ENCODE assay signal across 12 mouse cellular contexts in genomic region chr8:80474971-80475370, GRCm38 (mm10). TPM values are rescaled to one million over a fixed set of nuclear protein-coding genes. Genes with fewer than 3 reads are reported as not detected.
DNase-seq lines count a peak whose midpoint lies in the region; ATAC-seq and TF ChIP-seq lines count a peak whose summit lies in the region.
"Had no signal": no experiment of that assay in that cellular context is flagged by ENCODE, and none has a peak within 500 bp of the region (broad histone marks: within the 10 kb centered on the region; RNA-seq: fewer than 3 reads in every experiment).

No protein-coding gene starts in this region.

- H3K4me1 ChIP-seq in lung, embryonic 14.5 days (ENCODE audit: insufficient read depth) = no peaks in the 10 kb centered on the region; the same call in 1 of the 2 replicates
- H3K4me1 ChIP-seq: neural tube, embryonic 13.5 days had no signal

- no peaks in the 10 kb centered on the region for H3K36me3 ChIP-seq in lung, embryonic 14.5 days (ENCODE audit: insufficient read depth)
- H3K36me3 ChIP-seq: heart, embryonic 13.5 days; neural tube, embryonic 13.5 days had no signal

- 24% methylated on average over 7 of the region's 7 CpGs for WGBS in lung, embryonic 14.5 days

- no peak for TF ChIP-seq CTCF in lung, embryonic 14.5 days (IDR thresholded peaks at IDR 0.05; ENCODE audit: low read depth)

- no peak overlapping the region for H3K4me2 ChIP-seq in lung, embryonic 14.5 days
- H3K4me2 ChIP-seq: heart, embryonic 13.5 days; neural tube, embryonic 13.5 days had no signal

- H3K9me3 ChIP-seq in lung, embryonic 14.5 days (ENCODE audit: low read depth, low read length) = no peaks in the 10 kb centered on the region
- H3K9me3 ChIP-seq: heart, embryonic 13.5 days; neural tube, embryonic 13.5 days had no signal

- ATAC-seq in lung, embryonic 14.5 days (ENCODE audit: insufficient read depth) = peak; percentile 60; the same call in 1 of the 2 replicates
- ATAC-seq in megakaryocyte progenitor cell, adult 5-6 weeks (replicated peaks; ENCODE audit: poor library complexity) = 0 out of 2 replicates have a peak, but pooled peaks have one; percentile 37
- no peak for ATAC-seq in monocyte, adult 5-6 weeks (replicated peaks; ENCODE audit: insufficient number of reproducible peaks, low FRiP score, low TSS enrichment, poor library complexity, severe bottlenecking)

- H3K27me3 ChIP-seq in lung, embryonic 14.5 days (ENCODE audit: insufficient read depth, low read length) = no peaks in the 10 kb centered on the region
- H3K27me3 ChIP-seq: heart, embryonic 13.5 days; neural tube, embryonic 13.5 days had no signal

- DNase-seq in lung, embryonic 14.5 days = peak; percentile 77
- DNase-seq in lung, postnatal 25 days (ENCODE audit: low spot score) = no peak
- DNase-seq in embryo, embryonic 10 days (ENCODE audit: low spot score) = peak; percentile 63
- peak; percentile 39 for DNase-seq in kidney, adult 9 months
- no peak for DNase-seq in thymus, postnatal 0 days (ENCODE audit: low spot score)
- DNase-seq in ovary, postnatal 14 days (ENCODE audit: low spot score) = no peak
- DNase-seq: right cerebral cortex, postnatal 4 days had no signal

- no peak overlapping the region for H3K9ac ChIP-seq in lung, embryonic 14.5 days
- H3K9ac ChIP-seq: heart, embryonic 13.5 days; neural tube, embryonic 13.5 days had no signal

- no peak overlapping the region for H3K27ac ChIP-seq in lung, embryonic 14.5 days (ENCODE audit: low read depth)
- H3K27ac ChIP-seq: heart, embryonic 13.5 days; macrophage; neural tube, embryonic 13.5 days had no signal

- no peak overlapping the region for H3K4me3 ChIP-seq in lung, embryonic 14.5 days (ENCODE audit: low read depth, low read length)
- H3K4me3 ChIP-seq: heart, embryonic 13.5 days; neural tube, embryonic 13.5 days had no signal

RNA-seq across cellular contexts. Expression of gene Gypa, which starts 18.6 kb away (rescaled TPM):
- polyA plus RNA-seq in lung, embryonic 14.5 days (2014; fragmentation: Nextera tagmentation; extraction: Ambion mirVana) = 4.1 and 6.3 TPM in 2 replicates
- 9.4 and 10.0 TPM in 2 replicates for total RNA-seq in megakaryocyte progenitor cell, adult 5-6 weeks (2015)
- 8.5 and 9.1 TPM in 2 replicates for total RNA-seq in megakaryocyte progenitor cell, adult 5-6 weeks (2017)
- polyA plus RNA-seq in thymus, postnatal 0 days (2015; fragmentation: Nextera tagmentation; extraction: Ambion mirVana) = 0.41 and 0.52 TPM in 2 replicates
- 0.78 to 20.1 TPM (median 11.3 TPM) in 3 replicates for total RNA-seq in monocyte, adult 5-6 weeks (2017)
- polyA plus RNA-seq: macrophage had no signal

Comparison
In these comparisons a context has a peak if more than half of its experiments do, and no peak if none do; other contexts are left out.
1. DNase-seq: peak in lung, embryonic 14.5 days (single experiment), embryo, embryonic 10 days (single experiment) and kidney, adult 9 months (single experiment); none in lung, postnatal 25 days (single experiment), thymus, postnatal 0 days (single experiment) and ovary, postnatal 14 days (single experiment).